Mouse (Mus musculus) thymus, adult 18-20 months (tissue): ENCODE measurements around the gene Tnks2.

Experiments
- DNase-seq, 2 experiments: peaks; one replicate each; pipeline ENCODE4 v3.0.0; 2022; ENCODE audit warnings: mixed read lengths in 2 of 2

The Tnks2 gene

GRCm38 (mm10) chr19:36938008-36938407, 104.0 kb downstream of the Tnks2 start:
- no peak for DNase-seq

- no peak for DNase-seq
Observed at GRCm38 (mm10) chr19:36940064-36940463, 106.0 kb downstream of the Tnks2 start.
